ENCODE assay signal across 19 mouse cellular contexts in the genomic region with DNA sequence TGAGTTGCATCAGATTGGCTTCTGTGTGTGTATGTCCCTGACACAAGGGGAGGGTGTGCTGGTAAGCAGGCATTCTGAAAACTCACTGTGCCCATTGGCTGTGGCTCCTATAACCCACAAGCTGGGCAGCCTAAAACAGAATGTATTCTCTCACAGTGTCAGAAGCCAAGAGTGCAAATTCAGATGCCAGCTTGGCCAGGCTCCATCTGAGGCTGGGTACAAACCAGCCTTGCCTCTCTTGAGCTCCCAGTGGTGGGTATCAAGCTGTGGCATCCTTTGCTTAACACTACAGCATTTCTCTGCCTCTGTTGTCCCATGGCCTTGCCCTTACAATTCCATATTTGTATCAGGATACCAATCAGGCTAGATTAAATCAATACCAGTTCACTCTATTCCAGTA. TPM values are rescaled to one million over a fixed set of nuclear protein-coding genes. Genes with fewer than 3 reads are reported as not detected.
DNase-seq lines count a peak whose midpoint lies in the region; ATAC-seq lines count a peak whose summit lies in the region.
"Had no signal": no experiment of that assay in that cellular context is flagged by ENCODE, and none has a peak within 500 bp of the region (broad histone marks: within the 10 kb centered on the region; RNA-seq: fewer than 3 reads in every experiment).

No protein-coding gene starts in this region.

- H3K9ac ChIP-seq in hindbrain, embryonic 11.5 days (ENCODE audit: low read depth, low read length), result no peak overlapping the region
- H3K9ac ChIP-seq: embryonic facial prominence, embryonic 12.5 days; forebrain, embryonic 12.5 days; heart, embryonic 15.5 days; hindbrain, embryonic 14.5 days; intestine, embryonic 15.5 days had no signal

- H3K36me3 ChIP-seq in hindbrain, embryonic 11.5 days (ENCODE audit: control insufficient read depth, insufficient read depth, low read length), result no peaks in the 10 kb centered on the region
- H3K36me3 ChIP-seq: embryonic facial prominence, embryonic 12.5 days; forebrain, embryonic 12.5 days; heart, embryonic 15.5 days; intestine, embryonic 15.5 days had no signal

- no peak for ATAC-seq in cerebellum, adult (ENCODE audit: insufficient number of reproducible peaks, low FRiP score, low TSS enrichment)
- no peak for ATAC-seq in hindbrain, embryonic 11.5 days (ENCODE audit: low FRiP score)
- ATAC-seq: forebrain, embryonic 16.5 days; intestine, embryonic 15.5 days had no signal

- no peaks in the 10 kb centered on the region for H3K4me1 ChIP-seq in hindbrain, embryonic 11.5 days (replicated peaks; ENCODE audit: control insufficient read depth, insufficient read depth, low read length)
- H3K4me1 ChIP-seq: forebrain, embryonic 12.5 days had no signal

- H3K27me3 ChIP-seq in hindbrain, embryonic 11.5 days (ENCODE audit: control insufficient read depth, insufficient read depth, low read length), result no peaks in the 10 kb centered on the region
- H3K27me3 ChIP-seq: embryonic facial prominence, embryonic 12.5 days; forebrain, embryonic 12.5 days; heart, embryonic 15.5 days; intestine, embryonic 15.5 days had no signal

- no peak overlapping the region for H3K4me2 ChIP-seq in hindbrain, embryonic 11.5 days (replicated peaks; ENCODE audit: low read depth, low read length)
- H3K4me2 ChIP-seq: embryonic facial prominence, embryonic 12.5 days; forebrain, embryonic 12.5 days; heart, embryonic 11.5 days; heart, embryonic 15.5 days; hindbrain, embryonic 14.5 days; intestine, embryonic 15.5 days had no signal

- H3K9me3 ChIP-seq in hindbrain, embryonic 11.5 days (ENCODE audit: control insufficient read depth, low read length), result no peaks in the 10 kb centered on the region
- H3K9me3 ChIP-seq: embryonic facial prominence, embryonic 12.5 days; forebrain, embryonic 12.5 days; heart, embryonic 15.5 days; intestine, embryonic 15.5 days had no signal

- no peak overlapping the region for H3K27ac ChIP-seq in hindbrain, embryonic 11.5 days (ENCODE audit: low read depth, low read length)
- H3K27ac ChIP-seq: embryonic facial prominence, embryonic 12.5 days; forebrain, embryonic 12.5 days; heart, adult 2 months; heart, embryonic 15.5 days; hindbrain, embryonic 14.5 days; intestine, embryonic 15.5 days had no signal

- no peak overlapping the region for H3K4me3 ChIP-seq in hindbrain, embryonic 11.5 days (ENCODE audit: low read depth, low read length)
- H3K4me3 ChIP-seq: embryonic facial prominence, embryonic 12.5 days; forebrain, embryonic 12.5 days; heart, adult 2 months; heart, embryonic 15.5 days; intestine, embryonic 15.5 days had no signal

- peak; percentile 55 for DNase-seq in cerebellum, adult 9-10 months
- DNase-seq in adipocyte (ENCODE audit: low spot score), result peak; percentile 16
- peak; percentile 43 for DNase-seq in cerebellum, adult 9-11 months
- DNase-seq in cerebellum, postnatal 36 days, result peak; percentile 33 to 35
- DNase-seq in hindbrain, embryonic 11.5 days (ENCODE audit: low spot score), result no peak
- DNase-seq: adrenal gland, postnatal 10 days; gastrocnemius, postnatal 10 days; heart, adult 2 months; heart, postnatal 14 days; kidney, adult 18-20 months had no signal

RNA-seq across cellular contexts. Expression of a gene that starts 3.8 kb away (rescaled TPM):
- polyA plus RNA-seq in hindbrain, embryonic 11.5 days (2014; fragmentation: Nextera tagmentation; extraction: Ambion mirVana), result 0.08 and 0.14 TPM in 2 replicates

RNA-seq across cellular contexts. Expression of a gene that starts 11.7 kb away (rescaled TPM):
- not detected in 2 replicates for polyA plus RNA-seq in hindbrain, embryonic 11.5 days (2014; fragmentation: Nextera tagmentation; extraction: Ambion mirVana)
- polyA plus RNA-seq: forebrain, embryonic 12.5 days; forebrain, embryonic 16.5 days; hindbrain, embryonic 14.5 days; intestine, embryonic 15.5 days; kidney, embryonic 14.5 days had no signal

RNA-seq across cellular contexts. Expression of a gene that starts 45.9 kb away (rescaled TPM):
- 1.0 and 1.5 TPM in 2 replicates for polyA plus RNA-seq in hindbrain, embryonic 11.5 days (2014; fragmentation: Nextera tagmentation; extraction: Ambion mirVana)

RNA-seq across cellular contexts. Expression of a gene that starts 51.4 kb away (rescaled TPM):
- polyA plus RNA-seq in hindbrain, embryonic 11.5 days (2014; fragmentation: Nextera tagmentation; extraction: Ambion mirVana), result 546 and 558 TPM in 2 replicates

RNA-seq across cellular contexts. Expression of a gene that starts 52.0 kb away (rescaled TPM):
- 162 and 171 TPM in 2 replicates for polyA plus RNA-seq in hindbrain, embryonic 11.5 days (2014; fragmentation: Nextera tagmentation; extraction: Ambion mirVana)
